Mouse (Mus musculus) MEL (cell line): ENCODE data around the gene Slc6a21. TPM values are rescaled to one million over a fixed set of nuclear protein-coding genes. Genes with fewer than 3 reads are reported as not detected.

ENCODE experiments used
- DNase-seq: peaks from one replicate; pipeline ENCODE4 v3.0.0; 2011; ENCODE audit warnings: low read depth, low spot score
- H3K27ac ChIP-seq: 2 replicates; pipeline ENCODE4 v1.5.1; 2012; ENCODE audit warnings: low read depth, mild to moderate bottlenecking, control low read depth, low read length, moderate library complexity; ENCODE audit not compliant: control insufficient read depth
- H3K27me3 ChIP-seq, 2 experiments: fragments of 150-350 bp in 1 of 2; sonication (generic) in 1 of 2; 2 replicates each; pipeline ENCODE4 v1.6.1; 2012; ENCODE audit warnings: low read length in 2 of 2, mild to moderate bottlenecking in 2 of 2, improper control_type of control experiment in 1 of 2, moderate library complexity in 1 of 2; ENCODE audit not compliant: insufficient read depth in 2 of 2, control insufficient read depth in 1 of 2
- H3K36me3 ChIP-seq, 2 experiments: 2 replicates each; pipeline ENCODE4 v1.6.1; 2012 to 2014; ENCODE audit warnings: low read length in 2 of 2, improper control_type of control experiment in 1 of 2, inconsistent platforms in 1 of 2, mild to moderate bottlenecking in 1 of 2; ENCODE audit not compliant: insufficient read depth in 2 of 2, control insufficient read depth in 1 of 2
- H3K4me1 ChIP-seq, 2 experiments: fragments of 150-350 bp in 1 of 2; sonication (generic) in 1 of 2; 2 replicates each; pipeline ENCODE4 v1.6.1; 2012; ENCODE audit warnings: low read length in 2 of 2, improper control_type of control experiment in 1 of 2, mild to moderate bottlenecking in 1 of 2; ENCODE audit not compliant: insufficient read depth in 2 of 2, control insufficient read depth in 1 of 2
- H3K4me3 ChIP-seq, 2 experiments: fragments of 150-350 bp in 1 of 2; sonication (generic) in 1 of 2; 2 replicates each; pipeline ENCODE4 v1.5.1; 2012; ENCODE audit warnings: low read depth in 2 of 2, low read length in 2 of 2, mild to moderate bottlenecking in 2 of 2, moderate library complexity in 2 of 2, control low read depth in 1 of 2, improper control_type of control experiment in 1 of 2; ENCODE audit not compliant: control insufficient read depth in 1 of 2, insufficient read depth in 1 of 2
- H3K79me2 ChIP-seq: 2 replicates; pipeline ENCODE4 v1.6.1; 2012; ENCODE audit warnings: mild to moderate bottlenecking, low read length, moderate library complexity; ENCODE audit not compliant: control insufficient read depth, poor library complexity, insufficient read depth
- H3K9ac ChIP-seq: 2 replicates; pipeline ENCODE4 v1.6.1; 2012; ENCODE audit warnings: low read depth, mild to moderate bottlenecking, control low read depth, low read length, moderate library complexity; ENCODE audit not compliant: control insufficient read depth, poor library complexity, severe bottlenecking
- H3K9me3 ChIP-seq: fragments of 150-350 bp; sonication (generic); replicated peaks from 2 replicates; pipeline ENCODE4 v1.6.1; 2012; ENCODE audit warnings: mild to moderate bottlenecking, low read length, improper control_type of control experiment, moderate library complexity; ENCODE audit not compliant: insufficient read depth
- CHD2 ChIP-seq: IDR thresholded peaks from 2 replicates; pipeline ENCODE4 v1.6.1; 2011; ENCODE audit warnings: low read length, improper control_type of control experiment
- CTCF ChIP-seq, 3 experiments: IDR thresholded peaks in 2 of 3; conservative IDR thresholded peaks in 1 of 3; 2 replicates each; pipeline ENCODE4 v1.5.1; 2011 to 2012; ENCODE audit warnings: low read length in 3 of 3, low read depth in 2 of 3, mild to moderate bottlenecking in 2 of 3, improper control_type of control experiment in 1 of 3, inconsistent platforms in 1 of 3, mixed read lengths in 1 of 3, moderate library complexity in 1 of 3; ENCODE audit not compliant: control insufficient read depth in 1 of 3, insufficient read depth in 1 of 3, poor library complexity in 1 of 3, severe bottlenecking in 1 of 3
- ELF1 ChIP-seq: IDR thresholded peaks from 2 replicates; pipeline ENCODE4 v1.6.1; 2014; ENCODE audit warnings: low read depth, mild to moderate bottlenecking, inconsistent platforms, low read length, improper control_type of control experiment, moderate library complexity
- ETS1 ChIP-seq: IDR thresholded peaks from 2 replicates; pipeline ENCODE4 v1.6.1; 2012; ENCODE audit warnings: low read depth, mild to moderate bottlenecking, inconsistent platforms, low read length, improper control_type of control experiment, moderate library complexity
- JUND ChIP-seq: IDR thresholded peaks from 2 replicates; pipeline ENCODE4 v1.6.1; 2011; ENCODE audit warnings: low read depth, mild to moderate bottlenecking, improper control_type of control experiment, low read length
- KAT2A ChIP-seq: conservative IDR thresholded peaks from 2 replicates; pipeline ENCODE4 v1.6.1; 2012; ENCODE audit warnings: low read depth, low read length, improper control_type of control experiment, inconsistent platforms
- MAFK ChIP-seq: IDR thresholded peaks from 2 replicates; pipeline ENCODE4 v1.6.1; 2011; ENCODE audit warnings: low read depth, mild to moderate bottlenecking, low read length, improper control_type of control experiment, borderline replicate concordance
- MYC ChIP-seq: IDR thresholded peaks from 2 replicates; pipeline ENCODE4 v1.6.1; 2011; ENCODE audit warnings: low read depth, mild to moderate bottlenecking, low read length, improper control_type of control experiment, moderate library complexity
- NELFE ChIP-seq: IDR thresholded peaks from 2 replicates; pipeline ENCODE4 v1.6.1; 2011; ENCODE audit warnings: low read depth, low read length, improper control_type of control experiment
- POLR2A ChIP-seq, 2 experiments: IDR thresholded peaks; 2 replicates each; pipeline ENCODE4 v1.6.1; 2011 to 2012; ENCODE audit warnings: low read length in 2 of 2, mild to moderate bottlenecking in 2 of 2, control low read depth in 1 of 2, improper control_type of control experiment in 1 of 2, low read depth in 1 of 2, moderate library complexity in 1 of 2; ENCODE audit not compliant: control insufficient read depth in 1 of 2, insufficient read depth in 1 of 2, poor library complexity in 1 of 2
- POLR2AphosphoS2 ChIP-seq: IDR thresholded peaks from 2 replicates; pipeline ENCODE4 v1.6.1; 2011; ENCODE audit warnings: low read length, improper control_type of control experiment
- TAL1 ChIP-seq: IDR thresholded peaks from 2 replicates; pipeline ENCODE4 v1.6.1; 2012; ENCODE audit warnings: mild to moderate bottlenecking, inconsistent platforms, low read length, moderate library complexity, mixed read lengths
- TCF12 ChIP-seq: IDR thresholded peaks from 2 replicates; pipeline ENCODE4 v1.6.1; 2014; ENCODE audit warnings: low read depth, mild to moderate bottlenecking, inconsistent platforms, low read length, improper control_type of control experiment, moderate library complexity
- UBTF ChIP-seq: IDR thresholded peaks from 2 replicates; pipeline ENCODE4 v1.6.1; 2012; ENCODE audit warnings: low read depth, mild to moderate bottlenecking, inconsistent platforms, low read length, improper control_type of control experiment, moderate library complexity, borderline replicate concordance; ENCODE audit not compliant: insufficient read depth
- ZC3H11A ChIP-seq: IDR thresholded peaks from 2 replicates; pipeline ENCODE4 v1.6.1; 2012; ENCODE audit warnings: low read depth, mild to moderate bottlenecking, inconsistent platforms, low read length, improper control_type of control experiment
- ZMIZ1 ChIP-seq: IDR thresholded peaks from 2 replicates; pipeline ENCODE4 v1.6.1; 2012; ENCODE audit warnings: low read depth, mild to moderate bottlenecking, inconsistent platforms, low read length, improper control_type of control experiment, moderate library complexity
- polyA plus RNA-seq, 2 experiments: library from polyadenylated mRNA; stranded (reverse) in 1 of 2; unstranded in 1 of 2; fragments of >175 nt in 1 of 2; fragments of >200 nt in 1 of 2; gene quantifications; 2 replicates each; pipeline versions ENCODE4 v1.2.1 to v1.2.4; 2012; ENCODE audit warnings: low replicate concordance in 2 of 2, low read depth in 1 of 2; ENCODE audit not compliant: insufficient read length in 2 of 2, insufficient read depth in 1 of 2, missing spikeins in 1 of 2
- total RNA-seq: library from RNA; depleted of rRNA; stranded (reverse); fragments of 300-350 nt; gene quantifications from 2 replicates; pipeline ENCODE4 v1.2.3, GENCODE M21; 2012

The Slc6a21 gene
- total and polyA plus RNA-seq, 3 experiments = not detected

DNA sequence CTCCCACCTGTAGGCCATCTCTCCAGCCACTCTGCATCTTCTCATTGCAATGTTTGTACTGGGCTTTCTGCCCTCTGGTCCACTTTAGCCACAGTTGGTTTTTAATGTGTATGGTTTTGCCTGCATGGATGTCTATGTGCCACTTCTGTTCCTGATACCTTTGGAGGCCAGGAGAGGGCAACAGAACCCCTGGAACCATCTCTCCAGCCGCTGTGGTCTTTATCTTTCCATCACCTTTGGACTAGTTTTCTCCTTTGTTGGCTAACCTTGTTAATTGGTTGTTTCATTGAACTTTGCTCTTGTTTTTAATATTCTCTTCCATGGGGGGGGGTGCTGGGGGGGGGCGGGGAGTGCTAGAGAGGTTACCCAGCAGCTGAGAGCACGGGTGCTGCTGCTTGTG, 13.0 kb upstream of the Slc6a21 start:
- Histone ChIP-seq H3K27me3 (peaks cover 3 to 11% of the 10 kb centered on the region in 2 experiments), H3K27ac (no peak overlapping the region), H3K79me2 (no peaks in the 10 kb centered on the region), H3K9ac (no peak overlapping the region), H3K36me3 (no peaks in the 10 kb centered on the region), H3K9me3 (no peaks in the 10 kb centered on the region), H3K4me3 (no peak overlapping the region), H3K4me1 (no peaks in the 10 kb centered on the region)
- DNase-seq = no peak
- TF ChIP-seq ETS1 (no peak), POLR2AphosphoS2 (no peak), POLR2A (IDR thresholded peaks at IDR 0.05; ENCODE audit: control insufficient read depth in 1 of 2, insufficient read depth in 1 of 2, low read depth in 1 of 2, low read length in 2 of 2, poor library complexity in 1 of 2) (no peak), CTCF (IDR thresholded peaks at IDR 0.05 in 2 of 3, conservative IDR thresholded peaks at IDR 0.05 in 1 of 3; ENCODE audit: control insufficient read depth in 1 of 3, insufficient read depth in 1 of 3, low read depth in 2 of 3, low read length in 3 of 3, poor library complexity in 1 of 3, severe bottlenecking in 1 of 3) (peak in 1 of 3 experiments; percentile 8; a peak in 1 of 6 replicates)

DNA sequence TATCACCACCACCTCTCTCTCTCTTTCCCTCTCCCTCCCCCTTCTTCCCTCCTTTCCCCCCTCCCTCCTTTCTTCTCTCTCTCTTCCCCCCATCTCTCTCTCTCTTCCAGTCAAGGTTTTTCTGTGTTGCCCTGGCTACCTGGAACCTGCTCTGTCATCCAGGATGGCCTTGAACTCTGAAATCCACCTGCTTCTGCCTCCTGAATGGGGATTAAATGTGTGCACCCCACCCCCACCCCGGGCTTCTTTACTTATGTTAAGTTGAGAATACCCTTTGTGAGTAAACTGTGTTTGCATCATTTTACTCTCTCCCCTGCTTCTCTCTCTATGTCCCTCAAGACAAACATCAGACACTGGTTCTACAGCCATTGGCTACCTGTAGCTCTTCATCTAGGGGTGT, 11.8 kb upstream of the Slc6a21 start:
- Histone ChIP-seq H3K4me1 (no peaks in the 10 kb centered on the region), H3K27ac (no peak overlapping the region), H3K9ac (no peak overlapping the region), H3K4me3 (no peak overlapping the region), H3K36me3 (no peaks in the 10 kb centered on the region), H3K79me2 (no peaks in the 10 kb centered on the region), H3K27me3 (peaks cover 3 to 8% of the 10 kb centered on the region in 2 experiments), H3K9me3 (no peaks in the 10 kb centered on the region)
- DNase-seq = no peak
- TF ChIP-seq KAT2A (no peak), CHD2 (no peak), MYC (no peak), JUND (no peak), MAFK (no peak), ZMIZ1 (no peak), ZC3H11A (no peak), ELF1 (no peak), NELFE (no peak), TAL1 (no peak)
- TF ChIP-seq, all 39 proteins: peak for 0

DNA sequence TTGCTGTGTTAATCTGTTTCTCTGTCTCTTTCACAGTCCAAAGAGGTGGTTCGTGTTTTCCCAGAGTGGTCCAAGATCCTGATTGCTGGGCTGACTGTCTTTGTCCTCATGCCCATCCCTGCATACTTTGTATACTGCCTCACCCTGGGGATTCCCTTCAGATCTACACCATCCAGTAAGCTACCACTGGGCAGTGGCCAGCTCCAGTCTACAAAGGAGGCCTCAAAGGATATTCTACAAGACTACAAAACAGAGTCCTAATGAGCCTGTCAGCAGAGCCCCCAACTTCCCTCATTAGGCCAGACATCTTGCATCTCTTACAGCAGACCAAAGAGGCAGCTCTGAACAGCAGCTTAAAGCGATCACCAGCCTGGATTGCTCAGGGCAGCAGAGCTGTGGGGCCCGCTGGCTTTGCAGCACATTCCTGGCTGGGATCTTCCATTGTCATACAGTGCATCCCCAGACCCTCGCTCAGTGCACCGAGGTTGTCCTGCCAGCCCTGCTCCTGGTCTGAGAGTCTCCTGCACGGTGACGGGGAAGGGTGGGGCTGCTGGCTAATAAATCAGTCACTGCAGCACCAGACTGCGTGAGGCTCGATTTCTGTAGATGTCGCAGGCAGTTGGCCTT, 4.4 kb upstream of the Slc6a21 start:
- Histone ChIP-seq H3K9me3 (no peaks in the 10 kb centered on the region), H3K4me3 (no peak overlapping the region), H3K4me1 (peaks cover 0 to 3% of the 10 kb centered on the region in 2 experiments; a peak in 1 of 4 replicates), H3K9ac (no peak overlapping the region), H3K79me2 (no peaks in the 10 kb centered on the region), H3K27ac (no peak overlapping the region), H3K27me3 (peaks cover 0 to 8% of the 10 kb centered on the region in 2 experiments; a peak in 3 of 4 replicates), H3K36me3 (no peaks in the 10 kb centered on the region)
- TF ChIP-seq POLR2A (IDR thresholded peaks at IDR 0.05; ENCODE audit: control insufficient read depth in 1 of 2, insufficient read depth in 1 of 2, low read depth in 1 of 2, low read length in 2 of 2, poor library complexity in 1 of 2) = no peak
- TF ChIP-seq TCF12 = no peak
- no peak for TF ChIP-seq UBTF
- no peak for TF ChIP-seq MYC
- no peak for TF ChIP-seq CTCF (IDR thresholded peaks at IDR 0.05 in 2 of 3, conservative IDR thresholded peaks at IDR 0.05 in 1 of 3; ENCODE audit: control insufficient read depth in 1 of 3, insufficient read depth in 1 of 3, low read depth in 2 of 3, low read length in 3 of 3, poor library complexity in 1 of 3, severe bottlenecking in 1 of 3)
- DNase-seq = no peak
